In genomic region chr7:24429413-24430112, GRCm38 (mm10) we compare ENCODE assay signal across 11 mouse cellular contexts. TPM values are rescaled to one million over a fixed set of nuclear protein-coding genes. Genes with fewer than 3 reads are reported as not detected.
A peak's percentile ranks its signal among the peaks of the same experiment; 100 is the strongest.
DNase-seq lines count a peak whose midpoint lies in the region; ATAC-seq lines count a peak whose summit lies in the region.
"Had no signal": no experiment of that assay in that cellular context is flagged by ENCODE, and none has a peak within 500 bp of the region (broad histone marks: within the 10 kb centered on the region; RNA-seq: fewer than 3 reads in every experiment).

No protein-coding gene starts in this region.

- no peaks in the 10 kb centered on the region for H3K36me3 ChIP-seq in heart, embryonic 11.5 days (ENCODE audit: control insufficient read depth, insufficient read depth, low read length)
- no peaks in the 10 kb centered on the region for H3K36me3 ChIP-seq in heart, embryonic 13.5 days
- H3K36me3 ChIP-seq: embryonic facial prominence, embryonic 12.5 days had no signal

- peak; percentile 95 for DNase-seq in heart, adult 11 months
- DNase-seq in cerebellum, adult 8-10 months = peak; percentile 97
- DNase-seq in left cerebral cortex, postnatal 10 days (ENCODE audit: extremely low spot score in 1 of 2, low spot score in 2 of 2) = peak; percentile 80 to 89
- no peak for DNase-seq in thymus, postnatal 4 days
- DNase-seq in yolk sac, embryonic 10.5 days (ENCODE audit: low spot score) = no peak
- DNase-seq in kidney, adult 11 months = no peak

- H3K9me3 ChIP-seq in heart, embryonic 11.5 days (replicated peaks; ENCODE audit: control insufficient read depth, low read length) = no peaks in the 10 kb centered on the region; the same call in 1 of the 2 replicates
- H3K9me3 ChIP-seq in heart, embryonic 13.5 days = no peaks in the 10 kb centered on the region

- no peak overlapping the region for H3K9ac ChIP-seq in heart, embryonic 11.5 days (ENCODE audit: low read depth, low read length)
- 0 out of 2 replicates have a peak overlapping the region, but pooled peaks have one; percentile 5 for H3K9ac ChIP-seq in heart, embryonic 13.5 days
- H3K9ac ChIP-seq: embryonic facial prominence, embryonic 12.5 days had no signal

- intact Hi-C loops in left cerebral cortex, postnatal 10 days (cut with DNase I) = no loop called here

- H3K27ac ChIP-seq in heart, embryonic 11.5 days (ENCODE audit: low read depth, low read length) = no peak overlapping the region
- H3K27ac ChIP-seq in heart, embryonic 13.5 days (replicated peaks) = peak overlapping the region; percentile 9
- H3K27ac ChIP-seq: embryonic facial prominence, embryonic 12.5 days had no signal

- H3K4me1 ChIP-seq in heart, embryonic 11.5 days (ENCODE audit: control insufficient read depth, insufficient read depth, low read length) = peaks cover 2% of the 10 kb centered on the region; the same call in 1 of the 2 replicates
- peaks cover 15% of the 10 kb centered on the region for H3K4me1 ChIP-seq in heart, embryonic 13.5 days
- H3K4me1 ChIP-seq: embryonic facial prominence, embryonic 12.5 days had no signal

- peaks cover 28% of the 10 kb centered on the region for H3K27me3 ChIP-seq in heart, embryonic 11.5 days (ENCODE audit: control insufficient read depth, insufficient read depth, low read length)
- peaks cover 32% of the 10 kb centered on the region for H3K27me3 ChIP-seq in heart, embryonic 13.5 days (replicated peaks)
- H3K27me3 ChIP-seq: CH12.LX had no signal

- H3K4me3 ChIP-seq in heart, embryonic 11.5 days (ENCODE audit: low read depth, low read length) = no peak overlapping the region
- no peak overlapping the region for H3K4me3 ChIP-seq in heart, embryonic 13.5 days
- H3K4me3 ChIP-seq: embryonic facial prominence, embryonic 12.5 days had no signal

- 67% methylated on average over 16 of the region's 16 CpGs for WGBS in heart, embryonic 11.5 days (ENCODE audit: insufficient replicate concordance)
- 45% methylated on average over 16 of the region's 16 CpGs for WGBS in heart, embryonic 13.5 days

- no peak overlapping the region for H3K4me2 ChIP-seq in heart, embryonic 11.5 days
- H3K4me2 ChIP-seq in heart, embryonic 13.5 days = no peak overlapping the region
- H3K4me2 ChIP-seq: embryonic facial prominence, embryonic 12.5 days had no signal

- no peak for ATAC-seq in heart, embryonic 11.5 days (replicated peaks; ENCODE audit: insufficient number of reproducible peaks, low FRiP score, low TSS enrichment)
- ATAC-seq in heart, embryonic 13.5 days (ENCODE audit: extremely low read depth, insufficient number of reproducible peaks, low FRiP score, low TSS enrichment) = no peak

RNA-seq across cellular contexts. Expression of gene Irgc1, which starts 22.5 kb away (rescaled TPM):
- polyA plus RNA-seq in heart, embryonic 11.5 days (2014; fragmentation: Nextera tagmentation; extraction: Ambion mirVana) = not detected in 2 replicates
- polyA plus RNA-seq in heart, embryonic 13.5 days (2015; fragmentation: Nextera tagmentation; extraction: Ambion mirVana) = not detected in 2 replicates
- under 1 TPM in 1 of 2 experiments, not detected in 1; 0.20 TPM for total RNA-seq in left cerebral cortex, postnatal 10 days (2021)
- total RNA-seq: CH12.LX had no signal
- polyA plus RNA-seq: embryonic facial prominence, embryonic 12.5 days; liver, embryonic 16.5 days had no signal

RNA-seq across cellular contexts. Expression of gene Smg9, which starts 30.1 kb away (rescaled TPM):
- polyA plus RNA-seq in heart, embryonic 11.5 days (2014; fragmentation: Nextera tagmentation; extraction: Ambion mirVana) = 17.5 and 21.2 TPM in 2 replicates
- polyA plus RNA-seq in heart, embryonic 13.5 days (2015; fragmentation: Nextera tagmentation; extraction: Ambion mirVana) = 18.1 and 19.3 TPM in 2 replicates
- total RNA-seq in left cerebral cortex, postnatal 10 days (2021) = 10 to 100 TPM; 34.1 to 39.1 TPM

RNA-seq across cellular contexts. Expression of gene Plaur, which starts 32.7 kb away (rescaled TPM):
- 5.6 and 6.9 TPM in 2 replicates for polyA plus RNA-seq in heart, embryonic 11.5 days (2014; fragmentation: Nextera tagmentation; extraction: Ambion mirVana)
- polyA plus RNA-seq in heart, embryonic 13.5 days (2015; fragmentation: Nextera tagmentation; extraction: Ambion mirVana) = 8.3 and 9.8 TPM in 2 replicates
- 1 to 10 TPM in 1 of 2 experiments, under 1 TPM in 1; 0.85 to 1.4 TPM for total RNA-seq in left cerebral cortex, postnatal 10 days (2021)

RNA-seq across cellular contexts. Expression of gene Cadm4, which starts 52.3 kb away (rescaled TPM):
- polyA plus RNA-seq in heart, embryonic 11.5 days (2014; fragmentation: Nextera tagmentation; extraction: Ambion mirVana) = 0.20 and 0.23 TPM in 2 replicates
- 0.60 and 0.80 TPM in 2 replicates for polyA plus RNA-seq in heart, embryonic 13.5 days (2015; fragmentation: Nextera tagmentation; extraction: Ambion mirVana)
- 100 to 1,000 TPM; 305 to 320 TPM for total RNA-seq in left cerebral cortex, postnatal 10 days (2021)

RNA-seq across cellular contexts. Expression of gene Kcnn4, which starts 59.5 kb away (rescaled TPM):
- 9.9 and 11.2 TPM in 2 replicates for polyA plus RNA-seq in heart, embryonic 11.5 days (2014; fragmentation: Nextera tagmentation; extraction: Ambion mirVana)
- 2.9 and 5.3 TPM in 2 replicates for polyA plus RNA-seq in heart, embryonic 13.5 days (2015; fragmentation: Nextera tagmentation; extraction: Ambion mirVana)
- under 1 TPM; 0.17 to 0.41 TPM for total RNA-seq in left cerebral cortex, postnatal 10 days (2021)

Comparison
In these comparisons a context has a peak if more than half of its experiments do, and no peak if none do; other contexts are left out.
1. DNase-seq: peak in heart, adult 11 months (single experiment), cerebellum, adult 8-10 months (single experiment) and left cerebral cortex, postnatal 10 days (2 of 2); none in thymus, postnatal 4 days (single experiment), yolk sac, embryonic 10.5 days (single experiment) and kidney, adult 11 months (single experiment).